Mouse (Mus musculus) Patski (cell line): ENCODE measurements around the gene Sidt1. TPM values are rescaled to one million over a fixed set of nuclear protein-coding genes. Genes with fewer than 3 reads are reported as not detected.

ENCODE experiments used
- ATAC-seq: fragments of 100-300 bp; one replicate; pipeline ENCODE4 v1.8.0; 2021
- CTCF ChIA-PET: fragments of 350-600 bp; sonication (Branson Sonifier 250); formaldehyde crosslinking; loops from one replicate; lab custom pipeline; 2022; ENCODE audit warnings: inconsistent platforms; lab: Charles Lee
- POLR2A ChIA-PET: fragments of 350-600 bp; sonication (Branson Sonifier 250); formaldehyde crosslinking; loops from one replicate; lab custom pipeline; 2022; ENCODE audit warnings: antibody characterized with exemption, inconsistent platforms; lab: Charles Lee
- DNase-seq: peaks from one replicate; pipeline ENCODE4 v3.0.0-alpha.2; 2011; ENCODE audit warnings: low read depth, low spot score
- H3K27me3 ChIP-seq: fragments of 371-371 bp; one replicate; pipeline ENCODE4 v1.5.1; 2021
- CTCF ChIP-seq: fragments of 100-300 bp; IDR thresholded peaks from one replicate; pipeline ENCODE4 v1.5.1; 2021
- in situ Hi-C: fragments of 300-500 bp; cut with MboI; formaldehyde crosslinking; loops from 3 replicates; pipeline ENCODE4 v1.11.1; 2018; ENCODE audit warnings: low pct_unique_long_range_greater_than_20kb, mixed read lengths
- polyA plus RNA-seq: library from polyadenylated mRNA; unstranded; gene quantifications from one replicate; pipeline ENCODE4 v1.2.3, GENCODE M21; 2021

Gene Sidt1
- polyA plus RNA-seq, 1 experiment from 2014 or later = not detected

DNA sequence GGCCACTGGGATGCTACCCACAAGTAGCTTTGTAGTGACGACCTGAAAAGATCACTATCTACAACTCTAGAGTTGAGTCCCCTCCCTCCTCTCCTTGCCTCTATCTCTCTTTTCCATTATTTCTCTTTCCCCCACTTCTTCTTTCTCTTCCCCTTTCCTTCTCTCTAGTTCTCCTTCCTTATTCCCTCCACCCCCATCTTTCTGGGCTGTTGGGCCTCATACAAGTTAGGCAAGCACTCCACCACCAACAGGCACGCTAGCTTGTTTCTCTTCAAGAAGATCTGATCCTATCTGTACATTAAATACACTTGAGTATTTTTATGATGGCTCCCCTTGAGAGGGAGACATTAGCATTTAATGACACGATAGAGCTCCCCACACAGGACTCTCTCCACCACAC lies 51.0 kb downstream of the Sidt1 start:
- no peak for TF ChIP-seq CTCF
- ChIA-PET POLR2A (no interaction called here), CTCF (interaction anchor here (1.7 kb wide), 1 partner anchor 9 kb away, joined by 3 read pairs; no protein-coding TSS in a partner anchor)
- in situ Hi-C loops = no loop called here
- ATAC-seq (no peak), DNase-seq (no peak)
- peaks cover 4% of the 10 kb centered on the region for H3K27me3 ChIP-seq

GRCm38 (mm10) chr16:44280806-44281205 lies 52.2 kb downstream of the Sidt1 start:
- DNase-seq = no peak
- ChIA-PET CTCF (no interaction called here), POLR2A (no interaction called here)
- in situ Hi-C loops = no loop called here
- ATAC-seq = no peak
- peaks cover 5% of the 10 kb centered on the region for H3K27me3 ChIP-seq
- TF ChIP-seq CTCF = no peak

- in situ Hi-C loops = no loop called here
- ChIA-PET CTCF (interaction anchor here (1.5 kb wide), 1 partner anchor 20 kb away, joined by 3 read pairs; no protein-coding TSS in a partner anchor), POLR2A (no interaction called here)
- TF ChIP-seq CTCF = no peak
- ATAC-seq (no peak), DNase-seq (no peak)
- peaks cover 6% of the 10 kb centered on the region for H3K27me3 ChIP-seq
Observed at GRCm38 (mm10) chr16:44277212-44277611, 55.8 kb downstream of the Sidt1 start.

- no peak for TF ChIP-seq CTCF
- in situ Hi-C loops = no loop called here
- no peak for ATAC-seq
- CTCF ChIA-PET = no interaction called here
- H3K27me3 ChIP-seq = peaks cover 12% of the 10 kb centered on the region
- no peak for DNase-seq
- POLR2A ChIA-PET = no interaction called here
Observed at GRCm38 (mm10) chr16:44271371-44272038, 61.5 kb downstream of the Sidt1 start.

- ChIA-PET CTCF (no interaction called here), POLR2A (no interaction called here)
- no peak for TF ChIP-seq CTCF
- DNase-seq (no peak), ATAC-seq (no peak)
- peaks cover 12% of the 10 kb centered on the region for H3K27me3 ChIP-seq
- in situ Hi-C loops = no loop called here
Observed at GRCm38 (mm10) chr16:44270606-44271005, 62.4 kb downstream of the Sidt1 start.

GRCm38 (mm10) chr16:44269578-44269977 lies 63.4 kb downstream of the Sidt1 start:
- TF ChIP-seq CTCF = no peak
- ChIA-PET POLR2A (no interaction called here), CTCF (no interaction called here)
- peaks cover 15% of the 10 kb centered on the region for H3K27me3 ChIP-seq
- DNase-seq (no peak), ATAC-seq (no peak)
- in situ Hi-C loops = no loop called here

DNA sequence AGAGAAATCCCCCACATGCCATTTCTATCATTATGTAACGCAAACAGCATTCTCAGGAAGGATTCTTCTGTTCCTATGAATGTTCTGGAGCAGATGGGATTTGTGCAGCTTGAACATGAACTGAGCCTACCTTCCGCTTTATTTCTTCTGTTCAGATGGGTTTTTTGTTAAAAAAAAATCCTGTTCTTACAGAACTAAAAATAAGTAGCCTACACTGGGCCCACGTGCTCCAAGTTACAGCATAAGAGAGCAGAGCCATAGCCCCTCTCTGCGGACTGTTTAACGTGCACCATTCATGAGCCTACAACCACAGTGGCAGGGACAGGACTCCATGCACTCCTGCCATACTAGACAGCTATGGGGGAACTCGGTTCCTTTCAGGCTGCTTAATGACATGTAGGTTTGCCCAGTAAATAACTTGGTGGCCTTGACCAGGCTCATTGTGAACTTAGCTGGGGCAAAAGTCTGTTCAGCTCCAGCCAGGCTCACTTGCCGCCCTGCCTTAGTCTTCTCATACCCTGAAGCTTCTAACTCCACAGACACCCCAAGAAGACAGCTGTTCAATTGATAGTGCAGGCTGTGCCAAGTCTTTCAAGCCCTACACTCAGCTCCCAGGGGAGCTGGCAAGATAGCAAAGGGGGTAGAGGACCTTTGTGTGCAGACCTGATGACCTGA lies 64.3 kb downstream of the Sidt1 start:
- DNase-seq (no peak), ATAC-seq (no peak)
- POLR2A ChIA-PET = no interaction called here
- TF ChIP-seq CTCF = no peak
- H3K27me3 ChIP-seq = peaks cover 15% of the 10 kb centered on the region
- in situ Hi-C loops = no loop called here
- CTCF ChIA-PET = no interaction called here

DNA sequence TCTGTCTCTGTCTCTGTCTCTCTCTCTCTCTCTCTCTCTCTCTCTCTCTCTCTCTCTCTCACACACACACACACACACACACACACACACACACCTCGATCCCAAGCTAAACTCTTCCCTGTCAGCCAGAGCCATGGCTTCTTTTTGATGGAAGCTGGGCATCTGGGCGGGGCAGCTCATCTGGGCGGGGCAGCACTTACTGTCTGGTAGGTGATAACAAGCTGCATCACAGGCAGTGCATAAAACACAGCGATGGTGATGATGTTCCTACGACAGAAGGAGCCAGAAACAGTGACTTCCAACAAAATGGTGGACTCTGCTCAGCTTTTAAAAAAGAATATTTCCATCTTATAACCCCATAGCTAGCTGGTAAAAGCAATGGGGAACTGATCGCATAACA lies 67.4 kb downstream of the Sidt1 start:
- in situ Hi-C loops = no loop called here
- TF ChIP-seq CTCF = no peak
- ChIA-PET POLR2A (no interaction called here), CTCF (interaction anchor here (1.1 kb wide), 1 partner anchor 14 kb away, joined by 3 read pairs; no protein-coding TSS in a partner anchor)
- no peak for ATAC-seq
- DNase-seq = no peak
- H3K27me3 ChIP-seq = peaks cover 10% of the 10 kb centered on the region

DNA sequence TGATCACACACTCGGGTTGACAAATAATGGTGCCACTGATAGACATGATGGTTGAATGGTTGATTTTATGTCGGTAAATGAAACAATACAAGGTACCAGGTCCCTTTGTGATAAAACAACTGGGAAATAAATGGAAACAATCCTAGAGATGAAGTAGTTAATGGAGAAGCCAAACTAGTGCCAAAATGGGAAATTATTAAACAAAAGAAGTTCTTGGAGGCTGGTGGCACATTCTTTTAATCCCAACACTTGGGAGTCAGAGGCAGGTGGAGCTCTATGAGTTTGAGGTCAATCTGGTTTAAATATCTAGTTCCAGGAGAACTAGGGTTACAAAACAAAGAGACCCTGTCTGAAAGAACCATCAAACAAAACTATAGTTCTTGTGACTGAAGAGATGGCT lies 68.1 kb downstream of the Sidt1 start:
- no peak for ATAC-seq
- ChIA-PET CTCF (no interaction called here), POLR2A (no interaction called here)
- H3K27me3 ChIP-seq = peaks cover 10% of the 10 kb centered on the region
- TF ChIP-seq CTCF = no peak
- DNase-seq = no peak
- in situ Hi-C loops = no loop called here

GRCm38 (mm10) chr16:44257476-44257875 lies 75.5 kb downstream of the Sidt1 start:
- TF ChIP-seq CTCF = no peak
- no peak for DNase-seq
- ChIA-PET CTCF (interaction anchor here (0.7 kb wide), 1 partner anchor 20 kb away, joined by 3 read pairs; no protein-coding TSS in a partner anchor), POLR2A (no interaction called here)
- in situ Hi-C loops = no loop called here
- no peaks in the 10 kb centered on the region for H3K27me3 ChIP-seq
- ATAC-seq = no peak

- in situ Hi-C loops = no loop called here
- no peak for TF ChIP-seq CTCF
- ATAC-seq = no peak
- CTCF ChIA-PET = interaction anchor here (0.8 kb wide), 1 partner anchor 12 kb away, joined by 4 read pairs; no protein-coding TSS in a partner anchor
- POLR2A ChIA-PET = no interaction called here
- peaks cover 12% of the 10 kb centered on the region for H3K27me3 ChIP-seq
- DNase-seq = no peak
Observed at GRCm38 (mm10) chr16:44254698-44255097, 78.3 kb downstream of the Sidt1 start.
